ENCODE assay signal across 8 mouse cellular contexts in genomic region chr1:182461261-182461660, GRCm38 (mm10). TPM values are rescaled to one million over a fixed set of nuclear protein-coding genes. Genes with fewer than 3 reads are reported as not detected.
DNase-seq lines count a peak whose midpoint lies in the region; ATAC-seq and TF ChIP-seq lines count a peak whose summit lies in the region.

No protein-coding gene starts in this region.

- H3K9ac ChIP-seq in heart, postnatal 0 days (replicated peaks; ENCODE audit: low read depth, low read length), result no peak overlapping the region
- no peak overlapping the region for H3K9ac ChIP-seq in liver, embryonic 15.5 days

- TF ChIP-seq EP300 in heart, postnatal 0 days (IDR thresholded peaks at IDR 0.05; ENCODE audit: low read depth), result no peak

- ATAC-seq in heart, postnatal 0 days (ENCODE audit: insufficient read depth, low read depth), result 0 out of 2 replicates have a peak, but pooled peaks have one; percentile 42
- ATAC-seq in liver, embryonic 15.5 days (ENCODE audit: insufficient read depth), result no peak; the same call in 1 of the 2 replicates

- H3K9me3 ChIP-seq in heart, postnatal 0 days (replicated peaks; ENCODE audit: control insufficient read depth, low read length), result no peaks in the 10 kb centered on the region
- no peaks in the 10 kb centered on the region for H3K9me3 ChIP-seq in liver, embryonic 15.5 days (replicated peaks)

- H3K27ac ChIP-seq in cerebellum, adult 2 months (ENCODE audit: insufficient read depth, low read length), result peak overlapping the region; percentile 23; the same call in 1 of the 2 replicates
- peak overlapping the region; percentile 60 for H3K27ac ChIP-seq in heart, postnatal 0 days (ENCODE audit: low read depth)
- peak overlapping the region; percentile 69 for H3K27ac ChIP-seq in liver, embryonic 15.5 days (replicated peaks)

- no peak for TF ChIP-seq CTCF in cerebellum, adult 2 months (IDR thresholded peaks at IDR 0.05; ENCODE audit: borderline replicate concordance, insufficient read depth, low read depth, low read length)
- no peak for TF ChIP-seq CTCF in heart, postnatal 0 days (IDR thresholded peaks at IDR 0.05; ENCODE audit: low read depth)

- H3K36me3 ChIP-seq in heart, postnatal 0 days (replicated peaks; ENCODE audit: control insufficient read depth, insufficient read depth, low read length), result peaks cover 33% of the 10 kb centered on the region
- no peaks in the 10 kb centered on the region; the same call in 1 of the 2 replicates for H3K36me3 ChIP-seq in liver, embryonic 15.5 days (replicated peaks)
- peaks cover 3% of the 10 kb centered on the region; the same call in 1 of the 2 replicates for H3K36me3 ChIP-seq in splenic B cell, adult 2 months (ENCODE audit: control insufficient read depth, insufficient read depth, low read length, poor library complexity, severe bottlenecking)

- no peaks in the 10 kb centered on the region for H3K27me3 ChIP-seq in cerebellum, adult 2 months (ENCODE audit: control insufficient read depth, insufficient read depth, low read length)
- H3K27me3 ChIP-seq in heart, postnatal 0 days (ENCODE audit: control insufficient read depth, insufficient read depth, low read length), result no peaks in the 10 kb centered on the region
- no peaks in the 10 kb centered on the region for H3K27me3 ChIP-seq in liver, embryonic 15.5 days
- no peaks in the 10 kb centered on the region for H3K27me3 ChIP-seq in splenic B cell, adult 2 months (ENCODE audit: control insufficient read depth, insufficient read depth, low read length, poor library complexity, severe bottlenecking)

- TF ChIP-seq POLR2A in cerebellum, adult 2 months (IDR thresholded peaks at IDR 0.05; ENCODE audit: borderline replicate concordance, insufficient read depth, low read length), result no peak

- no peak for DNase-seq in cerebellum, adult 2 months
- DNase-seq in cerebellum, adult 8-10 months, result no peak
- DNase-seq in A20 (ENCODE audit: low read depth, low spot score) (peak; percentile 71), MN1 (ENCODE audit: low spot score) (no peak)
- no peak for DNase-seq in heart, postnatal 0 days (ENCODE audit: low spot score)
- peak; percentile 46 for DNase-seq in splenic B cell, adult 2 months (ENCODE audit: low read depth, low spot score)
- no peak for DNase-seq in layer of hippocampus, postnatal 25 days (ENCODE audit: extremely low spot score in 1 of 2, low spot score in 1 of 2)

- WGBS in cerebellum, adult 2 months, result 44% methylated on average over 7 of the region's 7 CpGs
- WGBS in heart, postnatal 0 days, result 52% methylated on average over 7 of the region's 7 CpGs
- 24% methylated on average over 7 of the region's 7 CpGs for WGBS in liver, embryonic 15.5 days (ENCODE audit: insufficient replicate concordance)

- no peak overlapping the region for H3K4me3 ChIP-seq in cerebellum, adult 2 months (replicated peaks; ENCODE audit: insufficient read depth, low read depth, low read length)
- H3K4me3 ChIP-seq in heart, postnatal 0 days (ENCODE audit: low read depth, low read length), result no peak overlapping the region
- H3K4me3 ChIP-seq in liver, embryonic 15.5 days (replicated peaks), result no peak overlapping the region

- H3K4me1 ChIP-seq in cerebellum, adult 2 months (ENCODE audit: control insufficient read depth, insufficient read depth, low read length), result peaks cover 11% of the 10 kb centered on the region
- peaks cover 11% of the 10 kb centered on the region; the same call in 1 of the 2 replicates for H3K4me1 ChIP-seq in heart, postnatal 0 days (ENCODE audit: control insufficient read depth, insufficient read depth)
- peaks cover 14% of the 10 kb centered on the region for H3K4me1 ChIP-seq in liver, embryonic 15.5 days (replicated peaks)

- no peak overlapping the region for H3K4me2 ChIP-seq in heart, postnatal 0 days (ENCODE audit: low read depth, low read length)
- no peak overlapping the region for H3K4me2 ChIP-seq in liver, embryonic 15.5 days

RNA-seq across cellular contexts. Expression of gene Trp53bp2, which starts 52.3 kb away (rescaled TPM):
- 21.1 and 25.3 TPM in 2 replicates for polyA plus RNA-seq in cerebellum, adult 2 months (2012; rRNA removed)
- 13.6 and 31.9 TPM in 2 replicates for total RNA-seq in heart, postnatal 0 days (2014; rRNA removed; ENCODE audit: low replicate concordance)
- 7.4 and 8.3 TPM in 2 replicates for polyA plus RNA-seq in heart, postnatal 0 days (2015; fragmentation: Nextera tagmentation; extraction: Ambion mirVana)
- 3.5 and 3.8 TPM in 2 replicates for polyA plus RNA-seq in liver, embryonic 15.5 days (2015; fragmentation: Nextera tagmentation; extraction: Ambion mirVana)
- 10 to 100 TPM; 26.0 to 29.3 TPM for total RNA-seq in layer of hippocampus, postnatal 25 days (2021)

RNA-seq across cellular contexts. Expression of gene Capn2, which starts 56.1 kb away (rescaled TPM):
- 82.6 and 86.9 TPM in 2 replicates for polyA plus RNA-seq in cerebellum, adult 2 months (2012; rRNA removed)
- total RNA-seq in heart, postnatal 0 days (2014; rRNA removed; ENCODE audit: low replicate concordance), result 71.2 and 85.4 TPM in 2 replicates
- 56.8 and 62.6 TPM in 2 replicates for polyA plus RNA-seq in heart, postnatal 0 days (2015; fragmentation: Nextera tagmentation; extraction: Ambion mirVana)
- polyA plus RNA-seq in liver, embryonic 15.5 days (2015; fragmentation: Nextera tagmentation; extraction: Ambion mirVana), result 24.1 and 26.1 TPM in 2 replicates
- total RNA-seq in layer of hippocampus, postnatal 25 days (2021), result 10 to 100 TPM; 59.4 to 62.3 TPM

Comparison
In these comparisons a context has a peak if more than half of its experiments do, and no peak if none do; other contexts are left out.
1. DNase-seq: peak in A20 (single experiment) and splenic B cell, adult 2 months (single experiment); none in cerebellum, adult 2 months (0 of 2), cerebellum, adult 8-10 months (single experiment), heart, postnatal 0 days (single experiment), layer of hippocampus, postnatal 25 days (0 of 2) and MN1 (single experiment).
2. Peak in every context shown above with its lines, with median percentiles within 50 percentile points of each other: H3K27ac ChIP-seq.